10 mouse cellular contexts compared by ENCODE assay signal in the genomic region with DNA sequence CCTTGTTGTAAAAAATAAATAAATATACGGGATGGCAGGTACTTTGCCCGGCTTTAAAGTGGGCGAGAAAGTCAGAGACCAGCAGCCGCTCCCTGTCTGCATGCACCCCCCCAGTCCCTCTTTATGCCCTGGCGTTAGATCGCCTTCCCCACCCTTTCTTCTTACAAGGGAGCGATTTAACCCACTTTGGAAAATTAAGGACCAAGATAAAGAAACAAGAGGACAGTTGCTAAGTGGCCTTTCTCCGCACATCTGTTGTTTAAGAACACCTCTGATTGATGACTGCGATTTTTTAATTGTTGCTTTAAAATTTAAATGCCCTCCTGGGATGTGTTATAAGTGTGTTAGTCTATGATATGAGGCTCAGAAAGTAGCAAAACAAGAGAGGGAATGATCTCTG. TPM values are rescaled to one million over a fixed set of nuclear protein-coding genes. Genes with fewer than 3 reads are reported as not detected.
DNase-seq lines count a peak whose midpoint lies in the region; ATAC-seq and TF ChIP-seq lines count a peak whose summit lies in the region.
"Had no signal": no experiment of that assay in that cellular context is flagged by ENCODE, and none has a peak within 500 bp of the region (broad histone marks: within the 10 kb centered on the region; RNA-seq: fewer than 3 reads in every experiment).

No protein-coding gene starts in this region.

- no peak for TF ChIP-seq CTCF in kidney, postnatal 0 days (IDR thresholded peaks at IDR 0.05; ENCODE audit: low read depth)
- TF ChIP-seq CTCF in embryonic fibroblast, embryonic 13.5 days (IDR thresholded peaks at IDR 0.05; ENCODE audit: borderline replicate concordance, insufficient read depth, low read length), result no peak
- TF ChIP-seq CTCF in midbrain, postnatal 0 days (IDR thresholded peaks at IDR 0.05), result no peak

- 23% methylated on average over 9 of the region's 9 CpGs for WGBS in kidney, postnatal 0 days
- 26% methylated on average over 9 of the region's 9 CpGs for WGBS in hindbrain, embryonic 15.5 days
- 44% methylated on average over 9 of the region's 9 CpGs for WGBS in midbrain, postnatal 0 days

- no peaks in the 10 kb centered on the region for H3K9me3 ChIP-seq in kidney, postnatal 0 days (replicated peaks; ENCODE audit: low read length)
- H3K9me3 ChIP-seq in hindbrain, embryonic 15.5 days, result no peaks in the 10 kb centered on the region
- no peaks in the 10 kb centered on the region for H3K9me3 ChIP-seq in midbrain, postnatal 0 days (ENCODE audit: low read length)

- H3K9ac ChIP-seq in kidney, postnatal 0 days (ENCODE audit: low read depth, low read length), result peak overlapping the region; percentile 69; the same call in 1 of the 2 replicates
- H3K9ac ChIP-seq in hindbrain, embryonic 15.5 days, result peak overlapping the region; percentile 41
- peak overlapping the region; percentile 48 for H3K9ac ChIP-seq in midbrain, postnatal 0 days (replicated peaks; ENCODE audit: low read length, poor library complexity, severe bottlenecking)

- H3K27ac ChIP-seq in kidney, postnatal 0 days, result peak overlapping the region; percentile 79
- 0 out of 2 replicates have a peak overlapping the region, but pooled peaks have one; percentile 28 for H3K27ac ChIP-seq in embryonic fibroblast, embryonic 13.5 days (ENCODE audit: insufficient read depth, low read length)
- peak overlapping the region; percentile 64 for H3K27ac ChIP-seq in hindbrain, embryonic 15.5 days (replicated peaks)
- H3K27ac ChIP-seq in midbrain, postnatal 0 days (ENCODE audit: low read depth, low read length), result peak overlapping the region; percentile 71

- peak; percentile 34 for DNase-seq in kidney, postnatal 0 days (ENCODE audit: low spot score)
- no peak for DNase-seq in kidney, postnatal 25 days
- no peak for DNase-seq in midbrain, postnatal 0 days (ENCODE audit: low spot score)
- no peak for DNase-seq in retina, embryonic 14.5 days (ENCODE audit: low spot score)
- no peak for DNase-seq in layer of hippocampus, postnatal 36 days
- DNase-seq in retina, postnatal 1 day, result no peak

- H3K27me3 ChIP-seq in kidney, postnatal 0 days (ENCODE audit: insufficient read depth, low read length), result no peaks in the 10 kb centered on the region
- no peaks in the 10 kb centered on the region for H3K27me3 ChIP-seq in hindbrain, embryonic 15.5 days
- H3K27me3 ChIP-seq in midbrain, postnatal 0 days (ENCODE audit: insufficient read depth, low read length), result no peaks in the 10 kb centered on the region

- H3K4me2 ChIP-seq in kidney, postnatal 0 days (ENCODE audit: low read length), result peak overlapping the region; percentile 56
- peak overlapping the region; percentile 66 for H3K4me2 ChIP-seq in hindbrain, embryonic 15.5 days
- peak overlapping the region; percentile 69 for H3K4me2 ChIP-seq in midbrain, postnatal 0 days (ENCODE audit: low read depth, low read length, poor library complexity, severe bottlenecking)

- TF ChIP-seq POLR2A in embryonic fibroblast, embryonic 13.5 days (IDR thresholded peaks at IDR 0.05; ENCODE audit: low read depth, low read length), result no peak

- no peak for ATAC-seq in kidney, postnatal 0 days (replicated peaks; ENCODE audit: low FRiP score, low read depth)
- ATAC-seq in hindbrain, embryonic 15.5 days (ENCODE audit: low FRiP score, low read depth), result no peak
- no peak for ATAC-seq in midbrain, postnatal 0 days (ENCODE audit: low FRiP score)

- H3K4me1 ChIP-seq in kidney, postnatal 0 days (replicated peaks; ENCODE audit: insufficient read depth, low read length), result peaks cover 18% of the 10 kb centered on the region
- peaks cover 14% of the 10 kb centered on the region for H3K4me1 ChIP-seq in embryonic fibroblast, embryonic 13.5 days (ENCODE audit: control insufficient read depth, insufficient read depth, low read length)
- H3K4me1 ChIP-seq in hindbrain, embryonic 15.5 days (replicated peaks), result peaks cover 54% of the 10 kb centered on the region
- H3K4me1 ChIP-seq in midbrain, postnatal 0 days (ENCODE audit: insufficient read depth, low read length), result peaks cover 10% of the 10 kb centered on the region

- 0 out of 2 replicates have a peak, but pooled peaks cover 4% of the 10 kb centered on the region for H3K36me3 ChIP-seq in kidney, postnatal 0 days (ENCODE audit: insufficient read depth, low read length)
- H3K36me3 ChIP-seq in hindbrain, embryonic 15.5 days, result no peaks in the 10 kb centered on the region
- H3K36me3 ChIP-seq in midbrain, postnatal 0 days (ENCODE audit: insufficient read depth, low read length), result no peaks in the 10 kb centered on the region; the same call in 1 of the 2 replicates

- peak overlapping the region; percentile 61 for H3K4me3 ChIP-seq in kidney, postnatal 0 days (replicated peaks; ENCODE audit: low read depth, low read length)
- H3K4me3 ChIP-seq in embryonic fibroblast, embryonic 13.5 days (ENCODE audit: insufficient read depth, low read length), result peak overlapping the region; percentile 58
- peak overlapping the region; percentile 93 for H3K4me3 ChIP-seq in hindbrain, embryonic 15.5 days
- peak overlapping the region; percentile 71 for H3K4me3 ChIP-seq in midbrain, postnatal 0 days (ENCODE audit: low read depth, low read length)
- H3K4me3 ChIP-seq: erythroblast, embryonic 14.5 days; myocyte had no signal

RNA-seq across cellular contexts. Expression of gene Pbx1, which starts 5.2 kb away (rescaled TPM):
- polyA plus RNA-seq in kidney, postnatal 0 days (2015; fragmentation: Nextera tagmentation; extraction: Ambion mirVana), result 55.7 and 59.4 TPM in 2 replicates
- polyA plus RNA-seq in embryonic fibroblast, embryonic 13.5 days (2011; ENCODE audit: insufficient read length, low read depth, missing spikeins), result 108 and 117 TPM in 2 replicates
- polyA plus RNA-seq in hindbrain, embryonic 15.5 days (2015; fragmentation: Nextera tagmentation; extraction: Ambion mirVana), result 44.2 and 57.0 TPM in 2 replicates
- 83.4 and 104 TPM in 2 replicates for total RNA-seq in midbrain, postnatal 0 days (2014; rRNA removed)
- polyA plus RNA-seq in midbrain, postnatal 0 days (2015; fragmentation: Nextera tagmentation; extraction: Ambion mirVana), result 50.6 and 57.6 TPM in 2 replicates
- total RNA-seq in layer of hippocampus, postnatal 36 days (2021), result 100 to 1,000 TPM; 117 to 118 TPM

Comparison
In these comparisons a context has a peak if more than half of its experiments do, and no peak if none do; other contexts are left out.
1. H3K27ac ChIP-seq: peak in every context shown above with its lines; median percentile 79 in kidney, postnatal 0 days; 71 in midbrain, postnatal 0 days; 64 in hindbrain, embryonic 15.5 days; 28 in embryonic fibroblast, embryonic 13.5 days.